Mouse (Mus musculus) spleen, adult 2 months (tissue): ENCODE measurements around the gene Fhit. TPM values are rescaled to one million over a fixed set of nuclear protein-coding genes. Genes with fewer than 3 reads are reported as not detected.

Experiments used
- DNase-seq, 2 experiments: peaks; one replicate each; pipeline versions ENCODE4 v3.0.0 to v3.0.0-alpha.2; 2012 to 2021; ENCODE audit warnings: low spot score in 2 of 2, low read depth in 1 of 2
- H3K27ac ChIP-seq: fragments of 200-500 bp; 2 replicates; pipeline ENCODE4 v1.5.1; 2012; ENCODE audit warnings: low read length, inconsistent platforms; ENCODE audit not compliant: insufficient read depth
- H3K27me3 ChIP-seq: fragments of 200-500 bp; 2 replicates; pipeline ENCODE4 v1.6.1; 2012; ENCODE audit warnings: mild to moderate bottlenecking, moderate library complexity, low read length, inconsistent platforms; ENCODE audit not compliant: control insufficient read depth, insufficient read depth
- H3K36me3 ChIP-seq: fragments of 200-500 bp; 2 replicates; pipeline ENCODE4 v1.6.1; 2012; ENCODE audit warnings: mild to moderate bottlenecking, low read length, inconsistent platforms; ENCODE audit not compliant: control insufficient read depth, insufficient read depth
- H3K4me1 ChIP-seq: fragments of 200-500 bp; 2 replicates; pipeline ENCODE4 v1.6.1; 2011; ENCODE audit warnings: inconsistent platforms; ENCODE audit not compliant: control insufficient read depth, insufficient read depth, insufficient read length
- H3K4me3 ChIP-seq: fragments of 200-500 bp; 2 replicates; pipeline ENCODE4 v1.5.1; 2011; ENCODE audit warnings: mild to moderate bottlenecking, inconsistent platforms; ENCODE audit not compliant: insufficient read depth, insufficient read length; ENCODE audit errors: extremely low read depth
- CTCF ChIP-seq: fragments of 200-500 bp; IDR thresholded peaks from 2 replicates; pipeline ENCODE4 v1.5.1; 2011; ENCODE audit warnings: mild to moderate bottlenecking, inconsistent platforms; ENCODE audit not compliant: insufficient read depth, insufficient read length, insufficient replicate concordance; ENCODE audit errors: extremely low read depth
- POLR2A ChIP-seq: fragments of 200-500 bp; IDR thresholded peaks from 2 replicates; pipeline ENCODE4 v1.6.1; 2011; ENCODE audit warnings: low read depth, low read length, inconsistent platforms
- WGBS: fragments of 180-500 bp; shearing (Covaris S2); methylation state at CpG from one replicate; pipeline ENCODE4 v1.1.7; 2018; 5-methylcytosine and 5-hydroxymethylcytosine counted together
- polyA plus RNA-seq: library from polyadenylated mRNA; depleted of rRNA; stranded (reverse); fragments of >200 nt; gene quantifications from 2 replicates; pipeline ENCODE4 v1.2.3, GENCODE M21; 2012; rRNA removed

Fhit gene
- polyA plus RNA-seq = 1.3 and 2.0 TPM in 2 replicates

- Histone ChIP-seq H3K36me3 (no peaks in the 10 kb centered on the region), H3K4me3 (peak within 1 kb of the TSS; percentile 66), H3K4me1 (no peaks in the 10 kb centered on the region; the same call in 1 of the 2 replicates), H3K27me3 (no peaks in the 10 kb centered on the region), H3K27ac (peak within 1 kb of the TSS; percentile 37)
- TF ChIP-seq CTCF = no peak
- no peak for TF ChIP-seq POLR2A
- WGBS = under 1% methylated on average over 28 of the region's 28 CpGs
- peak; percentile 65 to 82 for DNase-seq
Measured at GRCm38 (mm10) chr14:11161751-11162231, at the start of gene Fhit. Fhit (minus strand) TSS chr14:11162035.

GRCm38 (mm10) chr14:11206786-11207185 lies 45.0 kb upstream of the Fhit start:
- H3K27me3 ChIP-seq = no peaks in the 10 kb centered on the region
- 69% methylated on average over 2 of the region's 2 CpGs for WGBS
- H3K36me3 ChIP-seq = no peaks in the 10 kb centered on the region
- no peaks in the 10 kb centered on the region for H3K4me1 ChIP-seq
- no peak for DNase-seq
- no peak overlapping the region for H3K4me3 ChIP-seq
- no peak overlapping the region for H3K27ac ChIP-seq
- TF ChIP-seq POLR2A (no peak), CTCF (no peak)

- 0 out of 2 replicates have a peak overlapping the region, but pooled peaks have one; percentile 14 for H3K27ac ChIP-seq
- peak overlapping the region; percentile 66 for H3K4me3 ChIP-seq
- no peaks in the 10 kb centered on the region for H3K27me3 ChIP-seq
- H3K4me1 ChIP-seq = no peaks in the 10 kb centered on the region; the same call in 1 of the 2 replicates
- 6% methylated on average over 17 of the region's 17 CpGs for WGBS
- peak; percentile 44 to 61 for DNase-seq
- no peak for TF ChIP-seq CTCF
- no peak; the same call in 1 of the 2 replicates for TF ChIP-seq POLR2A
- no peaks in the 10 kb centered on the region for H3K36me3 ChIP-seq
Measured at GRCm38 (mm10) chr14:11160806-11161450, 907 bp downstream of the Fhit start.

- no peak for TF ChIP-seq POLR2A
- no peak for TF ChIP-seq CTCF
- no peaks in the 10 kb centered on the region; the same call in 1 of the 2 replicates for H3K4me1 ChIP-seq
- DNase-seq = no peak
- H3K27ac ChIP-seq = no peak overlapping the region
- 89% methylated on average over 11 of the region's 11 CpGs for WGBS
- H3K4me3 ChIP-seq = no peak overlapping the region
- no peaks in the 10 kb centered on the region for H3K27me3 ChIP-seq
- no peaks in the 10 kb centered on the region for H3K36me3 ChIP-seq
Measured at GRCm38 (mm10) chr14:11159641-11160040, 2.2 kb downstream of the Fhit start.

- WGBS = 92% methylated on average over 7 of the region's 7 CpGs
- Histone ChIP-seq H3K27me3 (no peaks in the 10 kb centered on the region), H3K4me3 (no peak overlapping the region), H3K27ac (no peak overlapping the region), H3K4me1 (no peaks in the 10 kb centered on the region; the same call in 1 of the 2 replicates), H3K36me3 (no peaks in the 10 kb centered on the region)
- TF ChIP-seq POLR2A (no peak), CTCF (no peak)
- no peak for DNase-seq
Measured at GRCm38 (mm10) chr14:11159021-11159420, 2.8 kb downstream of the Fhit start.

GRCm38 (mm10) chr14:11157741-11158140 lies 4.1 kb downstream of the Fhit start:
- H3K27ac ChIP-seq = no peak overlapping the region
- no peaks in the 10 kb centered on the region for H3K27me3 ChIP-seq
- no peaks in the 10 kb centered on the region for H3K36me3 ChIP-seq
- no peaks in the 10 kb centered on the region; the same call in 1 of the 2 replicates for H3K4me1 ChIP-seq
- TF ChIP-seq CTCF (no peak), POLR2A (no peak)
- 85% methylated on average over 3 of the region's 3 CpGs for WGBS
- DNase-seq = no peak
- H3K4me3 ChIP-seq = no peak overlapping the region

GRCm38 (mm10) chr14:11151634-11152321 lies 10.1 kb downstream of the Fhit start:
- no peaks in the 10 kb centered on the region for H3K36me3 ChIP-seq
- H3K27ac ChIP-seq = no peak overlapping the region
- no peak for DNase-seq
- no peak overlapping the region for H3K4me3 ChIP-seq
- H3K4me1 ChIP-seq = no peaks in the 10 kb centered on the region
- H3K27me3 ChIP-seq = no peaks in the 10 kb centered on the region
- TF ChIP-seq CTCF = no peak
- no peak for TF ChIP-seq POLR2A
- WGBS = 86% methylated on average over 9 of the region's 9 CpGs
